Mouse (Mus musculus): ENCODE data around the gene Cd48.
"Not testable (repeated sequence)": the region's sequence is repeated elsewhere in the genome, so short reads cannot be mapped to it uniquely, and the experiment has no call there.

The Cd48 gene

GRCm38 (mm10) chr1:171693918-171694317 is 12.1 kb downstream of the Cd48 start:
- DNase-seq (ENCODE audit: low read depth, low spot score) = no peak

GRCm38 (mm10) chr1:171698983-171699382 is 17.2 kb downstream of the Cd48 start:
- peak; percentile 80 for DNase-seq (ENCODE audit: low read depth, low spot score)

GRCm38 (mm10) chr1:171713736-171714135 is 31.9 kb downstream of the Cd48 start:
- DNase-seq (ENCODE audit: low read depth, low spot score) = not testable (repeated sequence)

- no peak for DNase-seq (ENCODE audit: low read depth, low spot score)
Observed at GRCm38 (mm10) chr1:171715434-171715833, 33.6 kb downstream of the Cd48 start.

- DNase-seq (ENCODE audit: low read depth, low spot score) = no peak
Observed at GRCm38 (mm10) chr1:171716232-171716631, 34.4 kb downstream of the Cd48 start.

GRCm38 (mm10) chr1:171731195-171731594 is 49.4 kb downstream of the Cd48 start:
- DNase-seq (ENCODE audit: low read depth, low spot score) = no peak

- DNase-seq (ENCODE audit: low read depth, low spot score) = no peak
Observed at GRCm38 (mm10) chr1:171734898-171735297, 53.1 kb downstream of the Cd48 start.

- no peak for DNase-seq (ENCODE audit: low read depth, low spot score)
Observed at GRCm38 (mm10) chr1:171748127-171748969, 66.5 kb downstream of the Cd48 start.
